Mouse (Mus musculus) embryo, embryonic 11 days (tissue): Measurements from ENCODE around the gene Nxn.

Experiments used
- DNase-seq: peaks from one replicate; pipeline ENCODE4 v3.0.0-alpha.2; 2015

The Nxn gene

GRCm38 (mm10) chr11:76398798-76399586 lies at the start of gene Nxn:
Nxn (minus strand) TSS chr11:76399140.
- DNase-seq, result peak; percentile 95

- DNase-seq, result peak; percentile 88
Observed at GRCm38 (mm10) chr11:76446251-76446650, 47.3 kb upstream of the Nxn start.

- DNase-seq, result peak; percentile 70
Observed at GRCm38 (mm10) chr11:76445459-76445858, 46.5 kb upstream of the Nxn start.

- no peak for DNase-seq
Observed at GRCm38 (mm10) chr11:76439666-76440065, 40.7 kb upstream of the Nxn start.

- DNase-seq, result peak; percentile 78
Observed at GRCm38 (mm10) chr11:76436864-76437437, 38.0 kb upstream of the Nxn start.

- no peak for DNase-seq
Observed at GRCm38 (mm10) chr11:76436009-76436408, 37.1 kb upstream of the Nxn start.

GRCm38 (mm10) chr11:76429966-76430631 lies 31.2 kb upstream of the Nxn start:
- DNase-seq, result peak; percentile 81

- DNase-seq, result no peak
Observed at GRCm38 (mm10) chr11:76429556-76429955, 30.6 kb upstream of the Nxn start.

GRCm38 (mm10) chr11:76429046-76429445 lies 30.1 kb upstream of the Nxn start:
- peak; percentile 48 for DNase-seq

GRCm38 (mm10) chr11:76427781-76428180 lies 28.8 kb upstream of the Nxn start:
- no peak for DNase-seq

GRCm38 (mm10) chr11:76425749-76426148 lies 26.8 kb upstream of the Nxn start:
- no peak for DNase-seq

GRCm38 (mm10) chr11:76420896-76421295 lies 22.0 kb upstream of the Nxn start:
- no peak for DNase-seq

GRCm38 (mm10) chr11:76419179-76419578 lies 20.2 kb upstream of the Nxn start:
- no peak for DNase-seq

- no peak for DNase-seq
Observed at GRCm38 (mm10) chr11:76418423-76418822, 19.5 kb upstream of the Nxn start.

GRCm38 (mm10) chr11:76415985-76416384 lies 17.0 kb upstream of the Nxn start:
- peak; percentile 62 for DNase-seq

- no peak for DNase-seq
Observed at GRCm38 (mm10) chr11:76415001-76415400, 16.1 kb upstream of the Nxn start.

- DNase-seq, result no peak
Observed at GRCm38 (mm10) chr11:76413202-76413601, 14.3 kb upstream of the Nxn start.

GRCm38 (mm10) chr11:76410826-76411225 lies 11.9 kb upstream of the Nxn start:
- DNase-seq, result peak; percentile 76

GRCm38 (mm10) chr11:76406702-76407583 lies 8.0 kb upstream of the Nxn start, which contains the start of gene Timm22:
Timm22 (plus strand) TSS chr11:76406952.
- DNase-seq, result peak; percentile 97

GRCm38 (mm10) chr11:76405626-76406264 lies 6.8 kb upstream of the Nxn start:
- DNase-seq, result no peak

- DNase-seq, result no peak
Observed at GRCm38 (mm10) chr11:76405113-76405512, 6.2 kb upstream of the Nxn start.

GRCm38 (mm10) chr11:76401398-76401797 lies 2.5 kb upstream of the Nxn start:
- no peak for DNase-seq
